15 mouse cellular contexts compared by ENCODE assay signal in genomic region chr4:142866341-142866740, GRCm38 (mm10).
"Had no signal": no experiment of that assay in that cellular context is flagged by ENCODE, and none has a peak within 500 bp of the region (broad histone marks: within the 10 kb centered on the region; RNA-seq: fewer than 3 reads in every experiment).

No protein-coding gene starts in this region.

- H3K4me3 ChIP-seq: neural tube, embryonic 12.5 days; neural tube, embryonic 13.5 days; neural tube, embryonic 15.5 days; stomach, embryonic 15.5 days had no signal

- H3K27me3 ChIP-seq: neural tube, embryonic 12.5 days; neural tube, embryonic 13.5 days; neural tube, embryonic 15.5 days; stomach, embryonic 15.5 days had no signal

- H3K9ac ChIP-seq: neural tube, embryonic 12.5 days; neural tube, embryonic 13.5 days; neural tube, embryonic 15.5 days; stomach, embryonic 15.5 days had no signal

- DNase-seq: retina, postnatal 1 day; right cerebral cortex, postnatal 25 days; right cerebral cortex, postnatal 4 days; spleen, adult 18-20 months; thymus, adult 18-20 months; thymus, adult 2 months; thymus, postnatal 14 days; thymus, postnatal 25 days; thymus, postnatal 36 days; thymus, postnatal 4 days had no signal

- H3K9me3 ChIP-seq: neural tube, embryonic 12.5 days; neural tube, embryonic 13.5 days; neural tube, embryonic 15.5 days; stomach, embryonic 15.5 days had no signal

- H3K27ac ChIP-seq: neural tube, embryonic 12.5 days; neural tube, embryonic 13.5 days; neural tube, embryonic 15.5 days; stomach, embryonic 15.5 days; stomach, postnatal 0 days had no signal

- H3K4me2 ChIP-seq: neural tube, embryonic 12.5 days; neural tube, embryonic 13.5 days; neural tube, embryonic 15.5 days; stomach, embryonic 15.5 days had no signal

- H3K4me1 ChIP-seq: neural tube, embryonic 12.5 days; neural tube, embryonic 13.5 days; neural tube, embryonic 15.5 days; stomach, embryonic 15.5 days had no signal

- H3K36me3 ChIP-seq: neural tube, embryonic 12.5 days; neural tube, embryonic 13.5 days; neural tube, embryonic 15.5 days; stomach, embryonic 15.5 days had no signal
